Mouse (Mus musculus) neural tube, embryonic 10.5 days (tissue): ENCODE data around the gene Sept9.

Source experiments
- DNase-seq: peaks from one replicate; pipeline ENCODE4 v3.0.0-alpha.2; 2017; ENCODE audit warnings: low spot score; ENCODE audit errors: extremely low spot score

The Sept9 gene

GRCm38 (mm10) chr11:117199282-117200175 lies at the start of gene Sept9:
TSS of gene Sept9 (plus strand) at chr11:117199661.
- peak; percentile 45 for DNase-seq

GRCm38 (mm10) chr11:117150467-117150966 lies 48.9 kb upstream of the Sept9 start:
- no peak for DNase-seq

GRCm38 (mm10) chr11:117151461-117151860 lies 48.0 kb upstream of the Sept9 start:
- no peak for DNase-seq

GRCm38 (mm10) chr11:117152541-117152940 lies 46.9 kb upstream of the Sept9 start:
- no peak for DNase-seq

- DNase-seq: no peak
Measured at GRCm38 (mm10) chr11:117153553-117153952, 45.9 kb upstream of the Sept9 start.

- DNase-seq: no peak
Measured at GRCm38 (mm10) chr11:117154088-117154815, 45.2 kb upstream of the Sept9 start.

- DNase-seq: peak; percentile 79
Measured at GRCm38 (mm10) chr11:117156725-117157124, 42.7 kb upstream of the Sept9 start.

- no peak for DNase-seq
Measured at GRCm38 (mm10) chr11:117158343-117158742, 41.1 kb upstream of the Sept9 start.

- DNase-seq: no peak
Measured at GRCm38 (mm10) chr11:117159257-117159945, 40.1 kb upstream of the Sept9 start.

- DNase-seq: no peak
Measured at GRCm38 (mm10) chr11:117159946-117160307, 39.5 kb upstream of the Sept9 start.

- DNase-seq: no peak
Measured at GRCm38 (mm10) chr11:117160791-117161190, 38.7 kb upstream of the Sept9 start.

GRCm38 (mm10) chr11:117161574-117161973 lies 37.9 kb upstream of the Sept9 start:
- no peak for DNase-seq

GRCm38 (mm10) chr11:117163098-117163497 lies 36.4 kb upstream of the Sept9 start:
- DNase-seq: no peak

GRCm38 (mm10) chr11:117163771-117164170 lies 35.7 kb upstream of the Sept9 start:
- no peak for DNase-seq

GRCm38 (mm10) chr11:117168278-117169087 lies 31.0 kb upstream of the Sept9 start:
- DNase-seq: no peak

GRCm38 (mm10) chr11:117169088-117169635 lies 30.3 kb upstream of the Sept9 start:
- DNase-seq: no peak

GRCm38 (mm10) chr11:117169801-117170565 lies 29.5 kb upstream of the Sept9 start:
- no peak for DNase-seq

- no peak for DNase-seq
Measured at GRCm38 (mm10) chr11:117174098-117174892, 25.2 kb upstream of the Sept9 start.

GRCm38 (mm10) chr11:117174924-117175323 lies 24.5 kb upstream of the Sept9 start:
- DNase-seq: no peak
